Mouse (Mus musculus): ENCODE data around the gene Pnp.
"Not testable (repeated sequence)": the region's sequence is repeated elsewhere in the genome, so short reads cannot be mapped to it uniquely, and the experiment has no call there.

Pnp gene

DNA sequence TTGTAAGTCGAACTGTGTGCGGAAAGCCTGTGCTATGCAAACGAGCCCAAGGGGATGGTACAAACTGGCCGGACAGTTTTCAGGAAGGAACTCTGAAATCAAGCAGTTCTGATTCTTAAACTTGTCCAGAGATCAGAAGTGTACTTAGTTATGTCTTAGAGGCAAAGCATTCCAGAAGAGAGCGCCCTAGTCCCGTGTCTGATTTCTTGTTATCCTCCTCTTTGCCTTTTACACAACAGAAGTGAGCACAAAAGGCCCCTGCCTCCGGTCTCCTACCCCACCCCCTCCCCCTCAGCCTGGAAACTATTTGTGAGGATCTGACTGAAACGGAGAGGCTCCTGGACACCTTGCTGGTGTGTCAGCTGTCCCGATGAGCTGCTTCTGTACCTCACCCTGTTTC, 45.8 kb downstream of the Pnp start:
- no peak for DNase-seq

DNA sequence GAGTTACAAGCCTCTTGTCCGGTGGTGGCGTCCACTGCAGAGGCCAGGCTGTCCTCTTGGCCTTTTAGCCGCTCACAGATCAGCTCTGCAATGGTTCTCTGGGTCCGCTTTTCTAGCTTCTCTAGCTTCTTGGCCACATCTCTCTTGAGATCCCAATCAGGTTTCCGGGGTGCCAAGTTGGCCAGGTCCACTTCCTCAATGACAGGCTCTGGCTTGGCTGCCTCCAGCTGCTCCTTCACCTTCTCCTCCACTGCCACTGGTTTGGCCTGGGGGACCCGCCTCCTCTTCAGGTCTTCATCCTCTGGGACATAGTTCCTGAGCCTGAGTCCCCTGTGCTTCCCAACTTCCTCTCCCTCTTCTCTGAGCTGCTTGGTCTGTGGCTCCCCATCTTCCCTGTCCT, 47.6 kb downstream of the Pnp start:
- DNase-seq: not testable (repeated sequence)

- no peak for DNase-seq
Observed at GRCm38 (mm10) chr14:50979631-50980030, 48.7 kb downstream of the Pnp start.

GRCm38 (mm10) chr14:50981207-50981606, 50.3 kb downstream of the Pnp start:
- no peak for DNase-seq

DNA sequence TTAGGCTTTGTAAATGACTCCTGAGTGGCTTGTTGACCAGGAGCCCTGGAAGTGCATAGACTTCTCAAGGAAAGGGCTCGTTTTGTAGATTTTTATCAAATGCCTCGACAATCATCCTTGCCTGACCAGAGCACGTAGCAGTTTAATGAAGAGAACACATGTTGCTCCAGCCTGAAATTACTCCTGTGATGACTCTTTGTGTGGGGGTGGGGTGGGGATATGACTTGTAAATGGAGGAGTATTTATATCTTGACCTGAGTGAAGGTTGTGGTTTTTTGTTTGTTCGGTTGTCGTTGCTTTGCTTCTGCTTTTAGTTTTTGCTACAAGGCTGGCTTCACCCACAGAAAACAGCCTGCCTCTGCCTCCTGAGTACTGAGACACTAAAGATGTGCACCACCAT, 51.0 kb downstream of the Pnp start:
- DNase-seq: no peak

DNA sequence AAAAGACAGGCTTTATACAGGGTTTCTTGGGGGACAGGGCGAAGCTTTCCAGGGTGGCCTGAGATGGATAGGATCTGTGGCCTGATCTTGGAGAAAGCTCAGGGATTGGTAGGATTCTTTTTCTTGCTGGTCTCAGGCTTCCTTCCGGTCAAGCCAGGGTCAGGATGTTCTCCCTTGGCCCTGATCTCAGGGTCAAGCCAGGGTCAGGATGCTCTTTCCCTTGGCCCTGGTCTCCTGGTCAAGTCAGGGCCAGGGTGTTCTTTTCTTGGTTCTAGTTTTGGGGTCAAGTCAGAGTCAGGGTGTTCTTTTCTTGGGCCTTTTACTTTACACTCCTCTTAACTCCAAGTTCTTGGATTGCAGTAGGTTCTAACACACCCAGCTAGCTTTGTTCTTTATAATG, 56.8 kb downstream of the Pnp start:
- no peak for DNase-seq

DNA sequence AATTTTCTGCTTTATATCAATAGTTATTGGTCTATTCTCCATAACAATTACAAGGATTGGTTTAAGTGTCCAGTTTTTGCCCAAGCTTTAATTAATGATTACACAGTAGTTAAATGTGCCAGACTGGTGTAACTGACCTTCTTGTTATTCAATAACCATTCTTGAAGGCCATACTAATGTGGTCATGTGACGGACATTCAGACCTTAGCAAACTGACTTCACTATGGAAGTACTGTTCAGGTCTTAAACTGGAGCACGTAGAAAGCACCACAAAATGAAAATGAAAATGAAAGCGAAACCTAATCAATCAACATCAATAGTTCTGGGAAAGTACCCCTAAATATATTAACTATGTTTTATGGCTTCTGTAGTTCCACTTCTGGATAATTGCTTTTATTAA, 60.2 kb downstream of the Pnp start:
- DNase-seq: no peak

GRCm38 (mm10) chr14:50997088-50997487, 66.2 kb downstream of the Pnp start:
- no peak for DNase-seq

GRCm38 (mm10) chr14:50997999-50998666, 67.3 kb downstream of the Pnp start:
- no peak for DNase-seq

GRCm38 (mm10) chr14:51007152-51007801, 76.4 kb downstream of the Pnp start, which contains the start of gene Rnase10:
Gene Rnase10, plus strand, starts transcription at chr14:51007751.
- no peak for DNase-seq

DNA sequence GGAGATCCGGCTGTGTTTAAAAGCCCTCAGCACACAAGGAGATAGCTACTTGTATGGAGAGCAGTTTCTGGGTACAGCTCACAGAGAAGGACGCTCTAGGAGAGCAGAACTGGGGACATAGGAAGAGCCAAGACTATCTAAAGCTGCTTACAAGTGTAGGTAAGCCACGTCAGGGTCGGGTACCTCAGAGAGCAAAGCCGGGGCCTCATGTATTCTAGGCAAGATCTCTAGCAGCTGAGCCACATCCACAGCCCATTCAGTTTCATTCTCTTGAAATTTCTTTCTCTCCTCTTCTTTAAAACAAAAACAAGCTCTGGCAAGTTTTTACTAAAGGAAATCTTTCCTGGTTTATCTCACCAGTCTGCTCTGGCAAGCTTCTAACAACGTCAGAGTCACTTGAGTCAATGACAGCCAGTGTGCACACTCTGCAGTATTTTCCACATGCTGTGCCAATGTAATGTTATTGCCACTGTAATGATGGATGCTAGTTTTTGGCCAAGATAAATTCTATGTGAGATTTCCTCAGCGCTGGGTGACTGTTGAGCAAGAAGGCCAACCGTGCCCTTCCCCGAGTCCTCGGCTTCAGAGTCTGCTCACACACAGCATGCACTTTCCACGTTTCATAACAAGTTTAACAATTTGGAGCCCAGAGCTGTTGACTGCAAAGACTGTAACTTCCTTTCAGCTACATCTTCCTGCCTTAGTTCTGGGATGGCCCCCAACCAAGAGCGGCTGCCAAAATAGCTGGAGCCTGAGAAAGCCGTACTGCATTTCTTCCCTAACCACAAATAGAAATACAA, 77.2 kb downstream of the Pnp start:
- peak in 1 of 2 experiments; percentile 10 for DNase-seq

DNA sequence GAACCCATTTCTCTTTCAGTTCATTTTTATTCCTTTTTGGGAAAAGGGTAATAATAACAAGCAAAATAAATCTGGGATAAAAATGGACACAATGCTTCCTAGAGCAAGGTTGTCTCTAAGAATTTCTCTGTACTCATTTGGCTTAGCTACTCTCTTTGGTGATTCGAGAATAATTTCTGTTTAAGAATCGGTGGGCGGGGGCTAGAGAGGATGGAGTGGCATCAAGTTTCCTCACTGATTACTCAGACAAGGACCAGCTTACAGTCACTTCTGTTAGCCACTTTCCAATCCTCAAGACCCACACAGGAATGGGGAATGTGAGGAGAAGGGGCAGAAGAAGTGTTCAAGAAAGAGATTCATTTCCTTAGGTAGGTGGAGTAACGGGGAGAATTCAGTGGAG, 77.9 kb downstream of the Pnp start:
- no peak for DNase-seq

GRCm38 (mm10) chr14:51009572-51009971, 78.7 kb downstream of the Pnp start:
- no peak for DNase-seq

- not testable (repeated sequence) for DNase-seq
Observed at GRCm38 (mm10) chr14:51014724-51015123, 83.8 kb downstream of the Pnp start.

Measured in cerebellum, postnatal 14 days (tissue).